Mouse (Mus musculus): ENCODE measurements around the gene Ash1l.

DNA sequence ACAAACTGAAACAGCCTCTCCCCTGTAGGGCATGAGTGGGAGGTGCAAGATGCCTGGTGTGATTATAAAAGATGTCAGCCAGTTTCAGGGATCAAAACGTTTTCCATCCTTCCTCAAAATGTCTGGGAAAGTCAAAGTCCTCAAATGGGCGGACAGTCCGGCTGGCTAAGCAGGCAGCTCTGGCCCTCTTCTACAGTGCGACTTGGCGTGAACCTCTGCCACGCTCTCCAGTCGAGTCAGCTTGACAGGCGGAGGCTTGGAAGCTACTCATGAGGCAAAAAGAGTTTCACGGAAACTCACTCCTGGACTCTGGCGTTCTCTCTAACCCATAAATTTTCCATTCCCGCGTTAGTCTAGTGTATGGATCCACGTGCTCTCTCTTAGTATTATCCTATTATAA lies 31.4 kb upstream of the Ash1l start:
- no peak for TF ChIP-seq CTCF (IDR thresholded peaks at IDR 0.05; ENCODE audit: control insufficient read depth, insufficient read depth, insufficient replicate concordance, low read depth, low read length)
- TF ChIP-seq POLR2A (IDR thresholded peaks at IDR 0.05; ENCODE audit: control insufficient read depth, low read depth, low read length) = no peak
